Mouse (Mus musculus) mesoderm, embryonic 11.5 days (tissue): ENCODE results near the gene St6gal1.

Experiments
- DNase-seq: peaks from one replicate; pipeline ENCODE4 v3.0.0-alpha.2; 2012; ENCODE audit warnings: low read depth, low spot score

St6gal1 gene

DNA sequence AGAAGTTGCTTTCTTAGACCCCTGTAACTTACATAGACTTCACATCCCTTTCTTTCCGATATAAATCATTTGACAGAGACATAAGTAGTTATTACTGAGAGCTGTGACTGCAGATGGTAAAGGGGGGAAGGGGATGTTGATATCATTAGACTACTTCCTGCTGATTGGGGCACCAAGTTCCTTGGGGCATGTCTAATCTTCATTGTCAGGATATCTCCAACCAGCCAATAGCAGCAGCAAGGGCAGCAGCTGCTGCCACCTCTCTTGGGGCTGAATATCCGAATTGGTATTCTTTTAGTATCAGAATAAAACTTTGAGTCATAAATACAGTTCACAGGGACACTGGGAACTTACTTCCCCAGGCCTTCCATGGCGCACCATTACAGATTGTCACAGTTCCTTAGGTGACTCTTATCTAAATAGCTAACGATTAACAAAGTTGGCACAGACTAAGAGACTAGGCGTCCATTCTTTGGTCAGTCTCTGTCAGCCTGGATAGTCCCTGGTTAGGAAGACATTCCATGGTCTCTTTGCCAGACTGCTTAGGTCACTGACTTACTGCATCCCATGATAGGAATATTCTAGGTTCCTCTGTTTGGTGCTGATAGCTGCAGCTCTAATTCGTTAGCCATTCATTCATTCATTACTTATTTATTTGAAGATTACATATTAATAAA, 109.5 kb downstream of the St6gal1 start:
- DNase-seq, result no peak

DNA sequence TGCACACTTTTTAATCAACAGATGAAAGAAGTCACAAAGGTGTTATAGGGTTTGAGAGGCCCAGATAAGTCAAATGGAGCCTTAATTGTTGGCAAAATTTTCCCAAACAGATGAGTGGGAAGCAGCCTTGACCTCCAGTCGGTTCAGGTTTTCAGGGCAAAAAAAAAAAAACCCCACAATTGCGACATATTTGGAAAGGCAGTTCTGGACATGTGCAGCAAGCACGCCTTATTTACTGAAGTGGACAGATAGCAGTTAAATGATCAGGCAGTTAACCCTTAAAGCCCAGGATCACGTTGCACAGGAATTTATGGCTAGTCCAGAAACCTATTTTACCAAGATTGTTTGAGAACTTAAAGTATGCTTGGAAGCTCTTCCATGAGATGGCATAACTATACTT, 112.8 kb downstream of the St6gal1 start:
- DNase-seq, result no peak

GRCm38 (mm10) chr16:23341254-23341653, 116.7 kb downstream of the St6gal1 start:
- DNase-seq, result no peak

DNA sequence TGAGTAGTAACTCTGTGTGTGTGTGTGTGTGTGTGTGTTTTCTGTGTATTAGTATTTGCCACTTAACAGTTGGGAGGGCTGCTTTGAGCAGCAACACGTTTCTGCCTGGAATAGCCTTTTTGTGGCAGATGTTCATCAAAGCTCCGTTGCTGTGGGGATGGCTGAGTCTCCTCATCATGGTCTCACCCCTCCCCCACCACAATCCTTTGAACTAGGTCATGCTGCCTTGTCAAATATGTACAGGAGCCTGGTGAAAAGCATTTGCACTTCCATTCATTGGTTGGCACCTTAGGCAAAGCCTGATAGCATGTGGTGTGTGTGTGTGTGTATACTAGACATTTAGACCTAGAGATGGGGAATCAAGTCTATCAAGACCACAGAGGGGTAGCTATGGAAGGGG, 126.3 kb downstream of the St6gal1 start:
- no peak for DNase-seq

- no peak for DNase-seq
These were observed 136.5 kb downstream of the St6gal1 start for GRCm38 (mm10) chr16:23361031-23361430.

DNA sequence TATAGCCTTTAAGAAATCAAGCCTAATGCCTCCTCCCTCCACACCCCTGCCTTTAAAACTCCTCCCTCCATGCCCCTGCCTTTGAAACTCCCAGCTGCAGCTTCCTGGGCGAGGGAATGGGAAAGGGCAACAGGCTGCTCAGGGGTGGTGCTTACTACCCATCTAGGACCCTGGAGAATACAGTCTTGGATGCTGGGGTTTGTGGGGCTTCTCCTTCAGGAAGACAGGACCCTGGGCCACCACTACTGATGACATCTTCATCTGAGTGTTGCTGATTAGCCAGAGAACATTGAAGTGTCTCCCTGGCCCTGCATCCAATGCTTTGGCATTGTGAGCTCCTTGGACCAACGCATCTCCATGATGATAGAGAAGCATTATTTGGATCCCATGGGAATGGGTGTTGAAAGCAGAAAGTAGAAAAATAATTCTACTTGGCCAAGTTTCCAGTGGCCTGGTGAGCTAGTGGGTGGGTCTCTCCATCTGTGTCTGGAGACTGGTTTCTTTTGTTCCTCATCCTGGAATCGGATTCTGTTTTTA, 137.0 kb downstream of the St6gal1 start:
- no peak for DNase-seq

DNA sequence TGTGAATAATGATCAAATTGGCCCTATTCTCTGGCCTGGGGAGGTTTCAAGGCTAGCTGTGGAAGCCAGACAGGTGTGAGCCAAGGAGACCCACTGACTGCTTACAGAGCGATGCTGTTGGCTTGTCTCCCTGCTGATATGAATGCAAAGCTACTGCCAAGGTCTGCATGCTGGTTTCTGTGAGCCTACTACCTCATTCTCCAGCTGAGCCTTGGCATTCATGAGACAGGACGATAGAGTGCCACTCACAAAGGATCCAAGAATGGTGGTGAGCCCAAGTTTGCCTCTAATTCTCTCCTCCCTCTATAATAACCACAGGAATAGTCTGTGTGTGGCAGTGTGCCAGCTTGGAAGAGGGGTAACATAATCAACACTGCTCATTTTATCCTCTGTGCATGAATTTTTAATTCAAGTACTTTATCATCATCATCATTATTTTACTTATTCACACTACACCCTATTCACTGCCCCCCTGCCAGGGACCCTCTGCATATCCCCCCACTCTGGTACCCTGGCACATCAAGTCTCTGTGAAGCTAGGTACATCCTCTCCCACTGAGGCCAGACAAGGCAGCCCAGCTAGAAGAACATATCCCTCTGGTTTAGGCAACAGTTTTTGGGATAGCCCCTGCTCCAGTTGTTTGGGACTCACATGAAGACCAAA, 139.9 kb downstream of the St6gal1 start:
- no peak for DNase-seq

DNA sequence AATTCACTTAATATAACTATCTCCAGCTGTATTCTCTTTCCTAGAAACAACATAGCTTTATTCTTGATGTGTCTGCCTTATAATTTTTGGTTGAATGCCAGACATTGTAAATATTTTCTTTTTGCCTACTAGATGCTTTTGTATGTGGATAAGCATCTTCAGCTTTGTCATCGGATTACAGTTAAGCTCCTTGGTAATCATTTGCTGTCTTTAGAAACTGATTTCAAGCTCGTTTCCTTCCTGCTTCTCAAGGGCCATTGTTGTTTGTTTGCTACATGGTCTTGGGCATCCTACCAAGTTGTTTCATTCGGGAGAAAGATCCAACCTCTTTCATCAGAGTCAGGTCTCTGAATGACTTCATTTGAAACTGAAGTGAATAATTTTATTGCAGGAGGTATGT, 144.6 kb downstream of the St6gal1 start:
- no peak for DNase-seq

DNA sequence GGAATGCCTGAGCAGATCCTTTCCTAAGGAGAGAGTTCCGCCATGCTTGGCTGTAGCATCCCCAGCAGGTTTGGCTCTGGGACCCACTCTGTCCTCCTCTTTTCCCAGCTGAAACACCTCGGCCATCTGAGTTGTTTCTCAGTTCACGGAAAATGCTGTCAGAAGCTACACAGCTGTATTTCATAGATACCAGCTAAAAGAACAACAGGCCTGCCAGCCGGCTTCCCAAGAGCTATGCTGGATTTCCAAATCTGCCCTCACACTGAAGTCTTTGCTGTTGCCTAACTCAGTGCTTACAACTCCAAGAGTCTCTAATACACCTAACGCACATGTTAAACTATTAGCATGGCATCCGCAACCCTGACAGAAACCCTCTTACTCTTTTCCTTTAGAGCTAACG, 146.2 kb downstream of the St6gal1 start:
- no peak for DNase-seq

- no peak for DNase-seq
These were observed 147.8 kb downstream of the St6gal1 start for GRCm38 (mm10) chr16:23372340-23372739.

- DNase-seq, result no peak
These were observed 149.5 kb downstream of the St6gal1 start for GRCm38 (mm10) chr16:23374068-23374467.

- no peak for DNase-seq
These were observed 150.4 kb downstream of the St6gal1 start for GRCm38 (mm10) chr16:23374938-23375337.

DNA sequence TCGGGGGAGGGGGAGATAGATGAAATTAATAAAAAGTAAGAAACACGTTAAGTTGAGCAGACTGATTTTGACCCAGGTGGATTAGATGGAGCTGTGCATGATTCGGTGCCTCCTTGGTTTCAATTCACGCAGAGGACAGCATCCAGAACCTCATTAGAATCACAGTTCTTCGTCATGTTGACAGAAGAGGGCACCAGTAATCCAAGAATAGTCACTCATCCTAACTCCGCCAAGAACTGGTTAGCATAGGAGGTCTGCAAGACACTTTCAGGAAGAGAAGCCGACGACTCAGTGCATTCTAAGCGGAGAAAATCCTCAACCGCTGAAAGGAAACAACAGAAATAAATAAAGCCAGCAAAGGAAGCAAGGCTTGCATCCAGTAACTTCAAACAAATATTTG, 151.6 kb downstream of the St6gal1 start:
- DNase-seq, result no peak

DNA sequence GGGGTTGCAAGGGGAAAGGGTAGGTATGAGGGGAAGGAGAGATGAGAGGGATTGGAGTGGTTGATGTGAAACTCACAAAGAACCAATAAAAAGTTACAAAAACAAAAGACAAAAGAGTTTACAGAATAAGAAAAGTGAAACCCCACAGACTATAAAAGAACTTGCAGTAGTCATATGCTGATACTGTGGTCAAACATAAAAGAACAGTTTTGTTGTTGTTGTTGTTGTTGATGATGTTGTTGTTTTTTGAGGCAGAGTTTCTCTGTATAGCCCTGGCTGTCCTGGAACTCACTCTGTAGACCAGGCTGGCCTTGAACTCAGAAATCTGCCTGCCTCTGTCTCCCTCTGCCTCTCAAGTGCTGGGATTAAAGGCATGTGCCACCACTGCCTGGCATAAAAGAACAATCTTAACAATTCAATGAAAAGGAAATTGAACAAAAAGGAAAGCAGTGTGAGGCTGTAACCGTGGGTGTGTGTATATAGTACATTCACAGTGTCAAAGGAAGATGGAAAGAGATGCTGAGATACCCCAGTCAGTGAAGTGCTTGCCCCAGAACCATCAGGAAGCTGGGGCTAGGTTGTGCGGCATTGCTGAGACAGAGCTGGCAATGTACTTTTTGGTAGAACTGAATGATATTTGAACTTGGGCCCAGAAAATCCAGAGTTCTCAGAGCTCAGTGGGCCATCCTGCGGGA, 155.1 kb downstream of the St6gal1 start:
- DNase-seq, result no peak

GRCm38 (mm10) chr16:23384304-23384703, 159.8 kb downstream of the St6gal1 start:
- DNase-seq, result no peak

DNA sequence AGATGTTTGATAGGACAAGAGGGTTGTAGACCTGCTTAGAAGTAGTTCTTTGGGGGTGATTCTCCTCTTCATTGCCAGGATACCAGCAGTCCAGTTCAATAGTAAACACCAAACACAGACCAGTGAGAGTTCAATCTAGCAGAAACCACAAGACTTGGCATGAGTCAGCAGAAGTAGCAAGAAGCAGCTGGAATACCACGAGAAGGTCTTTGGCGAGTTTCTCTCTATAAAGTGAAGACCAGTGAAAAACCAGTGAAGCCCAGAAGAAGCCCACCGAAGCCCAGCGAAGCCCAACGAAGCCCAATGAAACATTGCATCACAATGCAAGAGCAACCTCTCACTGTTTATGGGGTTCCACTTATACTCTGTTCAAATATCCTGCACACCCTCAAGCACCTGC, 173.4 kb downstream of the St6gal1 start:
- no peak for DNase-seq

GRCm38 (mm10) chr16:23401463-23401862, 176.9 kb downstream of the St6gal1 start:
- no peak for DNase-seq

- DNase-seq, result no peak
These were observed 177.4 kb downstream of the St6gal1 start for GRCm38 (mm10) chr16:23401959-23402358.

DNA sequence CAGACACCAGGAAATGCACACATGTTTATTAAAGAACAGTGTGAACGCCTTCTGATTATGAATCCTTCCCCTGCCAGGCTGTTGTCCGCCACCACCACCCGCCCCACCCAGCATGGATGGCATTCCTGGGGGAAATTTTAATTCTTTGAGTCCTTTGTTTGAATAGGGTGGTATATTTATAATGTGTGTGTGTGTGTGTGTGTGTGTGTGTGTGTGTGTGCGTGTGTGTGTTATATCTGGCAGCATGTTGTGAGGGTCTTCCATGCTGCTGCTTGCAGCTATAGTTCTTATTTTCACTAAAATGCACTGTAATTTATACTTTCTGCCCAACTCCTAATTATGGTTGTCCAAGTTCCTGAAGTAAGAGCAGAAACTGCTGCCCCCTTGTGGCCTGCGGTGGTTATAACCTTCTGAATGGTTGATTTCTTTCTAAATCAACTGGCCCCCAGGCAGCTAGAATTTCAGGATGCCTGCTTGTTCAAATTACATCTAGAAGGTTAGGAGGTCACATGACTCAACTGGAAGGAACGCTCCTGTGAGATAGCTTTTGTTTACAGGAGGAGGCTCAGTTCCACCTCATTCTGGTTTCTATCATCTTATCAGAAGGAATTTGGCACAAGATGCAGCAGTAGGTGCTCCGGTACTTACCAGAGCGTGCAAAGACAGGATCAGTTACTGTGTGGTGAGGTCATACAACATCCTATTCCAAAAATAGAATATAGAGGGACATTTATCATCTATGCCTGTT, 178.6 kb downstream of the St6gal1 start:
- DNase-seq, result peak; percentile 82
